Mouse (Mus musculus) C2C12 (cell line): Measurements from ENCODE around the gene Map7. TPM values are rescaled to one million over a fixed set of nuclear protein-coding genes. Genes with fewer than 3 reads are reported as not detected.

Source experiments
- H3K27me3 ChIP-seq: one replicate; pipeline ENCODE4 v1.6.1; 2011; ENCODE audit not compliant: control insufficient read depth, insufficient read depth, insufficient read length
- H3K36me3 ChIP-seq: one replicate; pipeline ENCODE4 v1.6.1; 2011; ENCODE audit not compliant: control insufficient read depth, insufficient read depth
- H3K4me3 ChIP-seq: one replicate; pipeline ENCODE4 v1.5.1; 2011; ENCODE audit warnings: mild to moderate bottlenecking, control low read depth; ENCODE audit not compliant: poor library complexity, insufficient read depth, severe bottlenecking
- H3K79me2 ChIP-seq: one replicate; pipeline ENCODE4 v1.6.1; 2011; ENCODE audit not compliant: control insufficient read depth, insufficient read depth
- H3K79me3 ChIP-seq: one replicate; pipeline ENCODE4 v1.6.1; 2011; ENCODE audit warnings: low read depth, control low read depth
- H3ac ChIP-seq: one replicate; pipeline ENCODE3; 2011; ENCODE audit warnings: low read depth; ENCODE audit not compliant: control insufficient read depth, insufficient read length
- CEBPB ChIP-seq: IDR thresholded peaks from one replicate; pipeline ENCODE4 v1.6.1; 2011; ENCODE audit warnings: low read depth, mild to moderate bottlenecking, control low read depth, moderate library complexity
- CTCF ChIP-seq: IDR thresholded peaks from one replicate; pipeline ENCODE4 v1.5.1; 2011; ENCODE audit not compliant: control insufficient read depth, insufficient read depth, insufficient read length
- FOSL1 ChIP-seq: IDR thresholded peaks from one replicate; pipeline ENCODE4 v1.8.0; 2011; ENCODE audit warnings: mild to moderate bottlenecking, low read length; ENCODE audit not compliant: poor library complexity, insufficient read depth, severe bottlenecking
- MAX ChIP-seq: IDR thresholded peaks from one replicate; pipeline ENCODE4 v1.6.1; 2011; ENCODE audit warnings: mild to moderate bottlenecking, control low read depth
- MYOD1 ChIP-seq: IDR thresholded peaks from one replicate; pipeline ENCODE4 v1.6.1; 2011; ENCODE audit warnings: low read depth; ENCODE audit not compliant: control insufficient read depth, insufficient read length
- MYOG ChIP-seq: IDR thresholded peaks from one replicate; pipeline ENCODE4 v1.6.1; 2011; ENCODE audit not compliant: control insufficient read depth, insufficient read length; ENCODE audit errors: extremely low read depth
- USF1 ChIP-seq: IDR thresholded peaks from one replicate; pipeline ENCODE4 v1.6.1; 2011; ENCODE audit warnings: low read depth, mild to moderate bottlenecking, control low read depth, moderate library complexity
- polyA plus RNA-seq: library from polyadenylated mRNA; unstranded; fragments of >200 nt; fragmentation: generic; extraction: Trizol; gene quantifications from one replicate; pipeline ENCODE4 v1.2.1, GENCODE M21; 2012; ENCODE audit warnings: missing spikeins

Map7 gene
- polyA plus RNA-seq, 1 experiment: 0.12 TPM

- Histone ChIP-seq H3K27me3 (no peaks in the 10 kb centered on the region), H3K36me3 (no peaks in the 10 kb centered on the region), H3K4me3 (no peak overlapping the region), H3K79me2 (no peaks in the 10 kb centered on the region), H3ac (no peak overlapping the region), H3K79me3 (no peaks in the 10 kb centered on the region)
- TF ChIP-seq MAX: no peak
- TF ChIP-seq CEBPB: no peak
- no peak for TF ChIP-seq FOSL1
- TF ChIP-seq USF1: no peak
- TF ChIP-seq CTCF: peak; percentile 46
These were observed 23.0 kb upstream of the Map7 start for GRCm38 (mm10) chr10:20125226-20125625.

GRCm38 (mm10) chr10:20132933-20133652 lies 15.2 kb upstream of the Map7 start:
- Histone ChIP-seq H3K79me3 (no peaks in the 10 kb centered on the region), H3K27me3 (no peaks in the 10 kb centered on the region), H3ac (no peak overlapping the region), H3K36me3 (no peaks in the 10 kb centered on the region), H3K79me2 (no peaks in the 10 kb centered on the region), H3K4me3 (no peak overlapping the region)
- no peak for TF ChIP-seq CTCF

- Histone ChIP-seq H3K36me3 (no peaks in the 10 kb centered on the region), H3ac (no peak overlapping the region), H3K79me2 (no peaks in the 10 kb centered on the region), H3K4me3 (no peak overlapping the region), H3K79me3 (no peaks in the 10 kb centered on the region), H3K27me3 (no peaks in the 10 kb centered on the region)
- no peak for TF ChIP-seq MYOD1
- TF ChIP-seq MAX: no peak
- no peak for TF ChIP-seq FOSL1
These were observed 12.8 kb upstream of the Map7 start for GRCm38 (mm10) chr10:20135350-20136058.

- Histone ChIP-seq H3K79me3 (no peaks in the 10 kb centered on the region), H3K4me3 (no peak overlapping the region), H3K36me3 (no peaks in the 10 kb centered on the region), H3ac (no peak overlapping the region), H3K27me3 (no peaks in the 10 kb centered on the region), H3K79me2 (no peaks in the 10 kb centered on the region)
- TF ChIP-seq MYOG (no peak), CEBPB (no peak), USF1 (no peak), MYOD1 (no peak), CTCF (no peak), FOSL1 (no peak), MAX (no peak)
These were observed 11.8 kb upstream of the Map7 start for GRCm38 (mm10) chr10:20136505-20136904.

GRCm38 (mm10) chr10:20141376-20141775 lies 6.9 kb upstream of the Map7 start:
- H3K79me3 ChIP-seq: no peaks in the 10 kb centered on the region
- H3K4me3 ChIP-seq: no peak overlapping the region
- TF ChIP-seq MAX: no peak
- TF ChIP-seq CEBPB: no peak
- no peak for TF ChIP-seq USF1
- no peak for TF ChIP-seq CTCF
- no peak for TF ChIP-seq MYOG
- no peak for TF ChIP-seq FOSL1
- no peak for TF ChIP-seq MYOD1
- H3ac ChIP-seq: no peak overlapping the region
- H3K36me3 ChIP-seq: no peaks in the 10 kb centered on the region
- H3K79me2 ChIP-seq: no peaks in the 10 kb centered on the region
- no peaks in the 10 kb centered on the region for H3K27me3 ChIP-seq

- Histone ChIP-seq H3K27me3 (peaks cover 23% of the 10 kb centered on the region), H3K79me2 (no peaks in the 10 kb centered on the region), H3ac (no peak overlapping the region), H3K4me3 (no peak overlapping the region), H3K36me3 (no peaks in the 10 kb centered on the region), H3K79me3 (no peaks in the 10 kb centered on the region)
- no peak for TF ChIP-seq USF1
- TF ChIP-seq CTCF: no peak
- TF ChIP-seq FOSL1: no peak
- no peak for TF ChIP-seq MYOG
- TF ChIP-seq MYOD1: no peak
- no peak for TF ChIP-seq CEBPB
- TF ChIP-seq MAX: no peak
These were observed 476 bp downstream of the Map7 start for GRCm38 (mm10) chr10:20148773-20149120.
